Mouse (Mus musculus) ES-Bruce4 (cell line): Measurements from ENCODE around the gene Mgat3.

Source experiments
- CTCF ChIP-seq: IDR thresholded peaks from one replicate; pipeline ENCODE4 v1.8.1; 2011; ENCODE audit warnings: low read depth, low read length
- POLR2A ChIP-seq: IDR thresholded peaks from one replicate; pipeline ENCODE4 v1.8.1; 2011; ENCODE audit warnings: low read length; ENCODE audit not compliant: insufficient read depth

- TF ChIP-seq CTCF (no peak), POLR2A (no peak)
These were observed 24.0 kb upstream of the Mgat3 start for GRCm38 (mm10) chr15:80149517-80149916.
